Comparison of ENCODE assay signal across 22 mouse cellular contexts in the genomic region with DNA sequence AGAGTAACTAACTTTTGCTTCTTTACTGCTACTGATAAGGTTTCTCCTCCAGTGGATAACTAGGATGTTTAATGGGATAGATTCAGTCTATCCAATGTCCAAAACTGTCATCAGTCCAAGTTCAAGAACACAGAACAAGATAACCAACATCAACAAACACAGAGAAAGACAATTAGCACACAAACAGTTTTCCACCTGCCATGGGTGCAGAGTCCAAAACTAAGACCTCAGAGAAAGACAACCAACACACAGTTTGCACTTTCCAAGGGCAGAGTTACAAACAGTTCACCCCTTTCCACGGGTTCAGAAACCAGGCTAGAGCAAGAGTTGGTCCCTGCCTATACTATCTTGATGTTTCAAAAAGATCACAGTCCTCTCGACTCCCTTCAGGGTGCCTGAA. TPM values are rescaled to one million over a fixed set of nuclear protein-coding genes. Genes with fewer than 3 reads are reported as not detected.
"Had no signal": no experiment of that assay in that cellular context is flagged by ENCODE, and none has a peak within 500 bp of the region (broad histone marks: within the 10 kb centered on the region; RNA-seq: fewer than 3 reads in every experiment).

No protein-coding gene starts in this region.

- H3K4me1 ChIP-seq: neural tube, embryonic 15.5 days; stomach, embryonic 15.5 days had no signal

- H3K36me3 ChIP-seq: neural tube, embryonic 15.5 days; stomach, embryonic 15.5 days had no signal

- H3K9me3 ChIP-seq: neural tube, embryonic 15.5 days; stomach, embryonic 15.5 days had no signal

- DNase-seq: retina, postnatal 1 day; right cerebral cortex, adult 18-20 months; right cerebral cortex, postnatal 14 days; right cerebral cortex, postnatal 25 days; right cerebral cortex, postnatal 4 days; spleen, adult 18-20 months; thymus, adult 18-20 months; thymus, adult 2 months; thymus, postnatal 14 days; thymus, postnatal 25 days; thymus, postnatal 36 days; thymus, postnatal 4 days had no signal

- H3K4me3 ChIP-seq: neural tube, embryonic 15.5 days; stomach, embryonic 15.5 days had no signal

- H3K27me3 ChIP-seq: neural tube, embryonic 15.5 days; stomach, embryonic 15.5 days had no signal

- H3K9ac ChIP-seq: neural tube, embryonic 15.5 days; stomach, embryonic 15.5 days had no signal

- H3K27ac ChIP-seq: neural tube, embryonic 15.5 days; stomach, embryonic 15.5 days; stomach, postnatal 0 days had no signal

- H3K4me2 ChIP-seq: neural tube, embryonic 15.5 days; stomach, embryonic 15.5 days had no signal

RNA-seq across cellular contexts. Expression of gene Hsd3b3, which starts 23.6 kb away (rescaled TPM):
- total RNA-seq: neutrophil, adult 5-6 weeks had no signal
- polyA plus RNA-seq: spleen, adult 2 months; stomach, embryonic 14.5 days; testis, adult 2 months; thymus, adult 2 months; thymus, postnatal 0 days; urinary bladder, adult 2 months had no signal

RNA-seq across cellular contexts. Expression of gene Hsd3b6, which starts 27.7 kb away (rescaled TPM):
- total RNA-seq: neutrophil, adult 5-6 weeks had no signal
- polyA plus RNA-seq: small intestine, adult 2 months; spleen, adult 2 months; stomach, postnatal 0 days; urinary bladder, adult 2 months had no signal
